Mouse (Mus musculus): ENCODE results near the gene Cnn2.
"Not testable (repeated sequence)": the region's sequence is repeated elsewhere in the genome, so short reads cannot be mapped to it uniquely, and the experiment has no call there.

The Cnn2 gene

DNA sequence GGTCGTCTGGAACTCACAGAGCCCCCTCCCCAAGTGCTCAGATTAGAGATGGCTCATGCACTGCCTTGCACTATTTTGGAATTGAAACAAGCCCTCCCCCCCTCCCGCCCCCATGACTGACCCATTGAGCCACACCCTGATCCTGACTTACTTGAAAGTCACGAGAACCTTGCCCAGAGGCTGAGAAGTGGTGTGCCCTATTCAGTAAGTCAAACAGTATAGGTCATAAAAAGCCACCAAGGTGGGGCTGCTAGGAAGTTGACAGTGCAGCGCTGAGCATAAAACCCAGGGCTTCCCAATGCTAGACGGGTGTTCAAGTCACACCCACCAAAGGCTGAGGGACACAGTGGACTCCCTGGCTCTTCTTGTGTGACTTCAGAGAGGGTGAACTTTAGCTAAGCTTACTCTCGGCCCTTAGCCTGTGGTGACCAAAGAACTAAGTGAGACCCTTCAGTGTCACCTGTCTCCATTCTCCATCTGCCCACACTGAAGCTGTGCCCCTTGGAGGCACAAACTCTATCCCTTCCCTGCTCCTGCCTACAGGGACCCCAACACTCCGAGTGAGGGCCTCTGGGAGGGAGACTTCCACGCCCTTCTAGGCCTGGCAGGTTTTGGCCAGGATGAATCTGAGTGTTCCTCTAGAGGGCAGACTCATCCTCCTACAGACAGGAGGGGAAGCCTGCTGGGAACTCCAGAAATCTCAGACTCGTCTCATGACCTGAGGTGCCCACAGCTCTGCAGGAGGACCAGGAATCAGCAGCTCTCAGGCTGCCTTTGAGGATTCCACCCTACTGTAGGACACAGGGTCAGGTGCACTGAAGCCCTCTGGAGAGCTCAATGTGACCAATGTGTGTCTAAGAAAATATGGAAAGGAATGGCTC is 45.4 kb downstream of the Cnn2 start:
- in situ Hi-C loops (cut with MboI; ENCODE audit: low sequenced_read_pairs), result no loop called here

DNA sequence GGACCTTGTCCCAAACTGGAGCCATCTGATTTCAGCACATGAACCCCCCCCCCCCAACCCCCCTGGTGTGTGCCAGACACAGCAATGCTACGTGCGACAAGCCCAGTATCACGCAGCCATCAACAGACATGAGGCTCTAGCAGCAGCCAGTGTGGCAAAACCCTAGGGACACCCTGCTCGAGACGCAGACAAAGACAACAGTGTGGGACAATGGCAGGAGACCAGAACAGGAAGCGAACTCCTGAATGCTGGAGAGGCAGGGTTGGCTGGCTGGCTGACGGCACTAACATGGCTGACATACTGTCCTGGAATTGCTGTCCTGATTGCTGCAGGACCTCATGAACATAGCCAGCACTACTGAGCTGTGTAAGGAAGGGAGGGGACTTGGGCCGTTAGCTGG is 46.8 kb downstream of the Cnn2 start:
- in situ Hi-C loops (cut with MboI; ENCODE audit: low sequenced_read_pairs), result no loop called here

DNA sequence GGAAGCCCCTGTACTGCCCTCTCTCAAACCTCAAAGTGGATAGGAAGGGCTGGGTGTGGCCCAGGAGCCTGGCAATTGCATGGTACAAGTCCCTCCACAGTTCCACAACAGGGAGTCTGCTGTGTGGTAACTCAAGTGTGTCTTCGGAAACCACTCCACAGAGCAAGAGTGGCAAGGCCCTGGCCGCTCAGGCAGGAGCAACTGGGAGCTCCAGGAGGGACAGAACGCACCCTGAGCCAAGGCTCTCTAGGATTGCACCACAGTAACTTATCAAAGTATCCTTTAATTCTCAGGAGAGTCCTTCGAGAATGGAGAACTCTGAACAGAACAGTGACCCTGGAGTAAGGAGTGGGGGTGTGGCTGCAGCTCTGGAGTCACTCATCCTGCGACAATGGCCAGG is 47.3 kb downstream of the Cnn2 start:
- in situ Hi-C loops (cut with MboI; ENCODE audit: low sequenced_read_pairs), result no loop called here

- in situ Hi-C loops (cut with MboI; ENCODE audit: low sequenced_read_pairs), result no loop called here
Observed at GRCm38 (mm10) chr10:80036832-80037231, 48.4 kb downstream of the Cnn2 start.

DNA sequence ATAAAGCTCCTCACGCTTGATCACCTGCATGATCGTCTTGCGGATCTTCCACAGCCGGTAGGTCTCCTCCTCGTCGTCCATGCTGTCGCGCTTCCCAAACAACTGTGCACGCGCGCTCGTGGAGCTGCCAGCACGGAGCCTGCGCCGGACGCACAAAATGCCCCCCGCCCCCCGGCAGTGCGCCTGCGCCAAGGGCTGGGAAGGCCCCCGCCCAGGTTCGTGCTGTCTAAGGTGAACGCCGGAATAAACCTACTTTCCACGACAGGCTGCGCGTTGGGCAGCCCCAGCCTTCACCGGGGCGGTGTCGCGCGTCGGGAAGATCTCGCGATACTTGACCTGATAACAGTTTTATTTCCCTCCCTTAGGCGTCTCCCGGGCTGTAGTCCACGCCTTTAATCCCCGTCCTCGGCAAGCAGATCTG is 51.2 kb downstream of the Cnn2 start, which contains the start of gene Polr2e:
Polr2e (minus strand) TSS at position 237 of the 421 bp plus-strand sequence.
- in situ Hi-C loops (cut with MboI; ENCODE audit: low sequenced_read_pairs), result no loop called here

- in situ Hi-C loops (cut with MboI; ENCODE audit: low sequenced_read_pairs), result not testable (repeated sequence)
Observed at GRCm38 (mm10) chr10:80041409-80042060, 53.2 kb downstream of the Cnn2 start.

- in situ Hi-C loops (cut with MboI; ENCODE audit: low sequenced_read_pairs), result no loop called here
Observed at GRCm38 (mm10) chr10:80044087-80044486, 55.7 kb downstream of the Cnn2 start.

- in situ Hi-C loops (cut with MboI; ENCODE audit: low sequenced_read_pairs), result not testable (repeated sequence)
Observed at GRCm38 (mm10) chr10:80045364-80045763, 57.0 kb downstream of the Cnn2 start.

All from CH12F3 (cell line).